Mouse (Mus musculus) CH12.LX (cell line): ENCODE data around the gene Znrf4. TPM values are rescaled to one million over a fixed set of nuclear protein-coding genes. Genes with fewer than 3 reads are reported as not detected.

Source experiments
- DNase-seq: peaks from one replicate; pipeline ENCODE4 v3.0.0-alpha.2; 2013; ENCODE audit errors: extremely low read depth
- H3K27ac ChIP-seq: 2 replicates; pipeline ENCODE4 v1.5.1; 2012; ENCODE audit warnings: low read depth, mild to moderate bottlenecking, control low read depth, moderate library complexity; ENCODE audit not compliant: insufficient read depth
- H3K27me3 ChIP-seq: replicated peaks from 2 replicates; pipeline ENCODE3; 2012; ENCODE audit warnings: inconsistent platforms
- H3K36me3 ChIP-seq, 2 experiments: replicated peaks in 1 of 2; 2 replicates each; pipeline versions ENCODE3 to v1.6.1; 2012; ENCODE audit warnings: inconsistent platforms in 1 of 2, low read length in 1 of 2, mild to moderate bottlenecking in 1 of 2, mixed read lengths in 1 of 2, moderate library complexity in 1 of 2; ENCODE audit not compliant: control insufficient read depth in 1 of 2, insufficient read depth in 1 of 2
- H3K4me1 ChIP-seq, 2 experiments: 2 replicates each; pipeline ENCODE4 v1.6.1; 2012; ENCODE audit warnings: inconsistent platforms in 1 of 2, moderate library complexity in 1 of 2; ENCODE audit not compliant: insufficient read depth in 2 of 2, control insufficient read depth in 1 of 2
- H3K4me2 ChIP-seq: 2 replicates; pipeline ENCODE4 v1.6.1; 2012; ENCODE audit warnings: low read depth, mild to moderate bottlenecking, control low read depth; ENCODE audit not compliant: poor library complexity, insufficient read depth, severe bottlenecking
- H3K4me3 ChIP-seq, 3 experiments: fragments of 150-350 bp in 1 of 3; sonication (generic) in 1 of 3; replicated peaks in 1 of 3; 2 replicates each; pipeline versions ENCODE3 to v1.5.1; 2011 to 2012; ENCODE audit warnings: low read depth in 2 of 3, low read length in 2 of 3, mild to moderate bottlenecking in 2 of 3, moderate library complexity in 2 of 3, control low read depth in 1 of 3, improper control_type of control experiment in 1 of 3, inconsistent platforms in 1 of 3, mixed read lengths in 1 of 3; ENCODE audit not compliant: poor library complexity in 1 of 3
- H3K79me2 ChIP-seq: replicated peaks from 2 replicates; pipeline ENCODE4 v1.6.1; 2012; ENCODE audit warnings: mild to moderate bottlenecking, moderate library complexity; ENCODE audit not compliant: control insufficient read depth, poor library complexity, insufficient read depth, severe bottlenecking; ENCODE audit errors: extremely low read depth
- H3K9ac ChIP-seq: 2 replicates; pipeline ENCODE4 v1.6.1; 2012; ENCODE audit warnings: low read depth, mild to moderate bottlenecking, control low read depth, moderate library complexity; ENCODE audit not compliant: insufficient read depth
- H3K9me3 ChIP-seq: replicated peaks from 2 replicates; pipeline ENCODE3; 2012; ENCODE audit warnings: low read length, inconsistent platforms, mixed read lengths
- CHD1 ChIP-seq: IDR thresholded peaks from 2 replicates; pipeline ENCODE4 v1.6.1; 2012; ENCODE audit warnings: low read depth, low read length, improper control_type of control experiment, inconsistent platforms
- CHD2 ChIP-seq: IDR thresholded peaks from 2 replicates; pipeline ENCODE4 v1.6.1; 2011; ENCODE audit warnings: low read length, improper control_type of control experiment
- CTCF ChIP-seq, 2 experiments: IDR thresholded peaks in 1 of 2; conservative IDR thresholded peaks in 1 of 2; 2 replicates each; pipeline ENCODE4 v1.5.1; 2011 to 2012; ENCODE audit warnings: low read depth in 2 of 2, low read length in 2 of 2, improper control_type of control experiment in 1 of 2, inconsistent platforms in 1 of 2, mild to moderate bottlenecking in 1 of 2, moderate library complexity in 1 of 2
- E2F4 ChIP-seq: IDR thresholded peaks from 2 replicates; pipeline ENCODE4 v1.6.1; 2011; ENCODE audit warnings: low read depth, low read length, improper control_type of control experiment; ENCODE audit not compliant: insufficient replicate concordance
- ELF1 ChIP-seq: IDR thresholded peaks from 2 replicates; pipeline ENCODE4 v1.6.1; 2014; ENCODE audit warnings: low read depth, mild to moderate bottlenecking, inconsistent platforms, low read length, improper control_type of control experiment
- GABPA ChIP-seq: IDR thresholded peaks from 2 replicates; pipeline ENCODE4 v1.6.1; 2012; ENCODE audit warnings: low read depth, low read length, improper control_type of control experiment, inconsistent platforms; ENCODE audit not compliant: insufficient replicate concordance
- HCFC1 ChIP-seq: IDR thresholded peaks from 2 replicates; pipeline ENCODE4 v1.6.1; 2012; ENCODE audit warnings: low read depth, mild to moderate bottlenecking, inconsistent platforms, low read length, improper control_type of control experiment
- JUN ChIP-seq: IDR thresholded peaks from 2 replicates; pipeline ENCODE4 v1.6.1; 2011; ENCODE audit warnings: low read depth, mild to moderate bottlenecking, low read length, improper control_type of control experiment, moderate library complexity; ENCODE audit not compliant: insufficient read depth
- KAT2A ChIP-seq: IDR thresholded peaks from 2 replicates; pipeline ENCODE4 v1.6.1; 2012; ENCODE audit warnings: low read length, improper control_type of control experiment, inconsistent platforms; ENCODE audit not compliant: insufficient replicate concordance
- MAFK ChIP-seq: IDR thresholded peaks from 2 replicates; pipeline ENCODE4 v1.6.1; 2011; ENCODE audit warnings: low read length, improper control_type of control experiment; ENCODE audit not compliant: insufficient replicate concordance
- MAX ChIP-seq: IDR thresholded peaks from 2 replicates; pipeline ENCODE4 v1.6.1; 2011; ENCODE audit warnings: low read length, improper control_type of control experiment
- MAZ ChIP-seq: IDR thresholded peaks from 2 replicates; pipeline ENCODE4 v1.6.1; 2012; ENCODE audit warnings: low read depth, mild to moderate bottlenecking, inconsistent platforms, low read length, improper control_type of control experiment, moderate library complexity
- MEF2A ChIP-seq: IDR thresholded peaks from 2 replicates; pipeline ENCODE4 v1.6.1; 2014; ENCODE audit warnings: low read depth, mild to moderate bottlenecking, inconsistent platforms, low read length, improper control_type of control experiment, borderline replicate concordance
- MYC ChIP-seq: IDR thresholded peaks from 2 replicates; pipeline ENCODE4 v1.6.1; 2011; ENCODE audit warnings: low read depth, mild to moderate bottlenecking, improper control_type of control experiment, low read length
- NELFE ChIP-seq: IDR thresholded peaks from 2 replicates; pipeline ENCODE4 v1.6.1; 2011; ENCODE audit warnings: low read depth, low read length, improper control_type of control experiment
- NRF1 ChIP-seq: IDR thresholded peaks from 2 replicates; pipeline ENCODE4 v1.6.1; 2014; ENCODE audit warnings: low read depth, mild to moderate bottlenecking, inconsistent platforms, low read length, improper control_type of control experiment, moderate library complexity
- POLR2A ChIP-seq: IDR thresholded peaks from 2 replicates; pipeline ENCODE4 v1.6.1; 2011; ENCODE audit warnings: low read depth, mild to moderate bottlenecking, improper control_type of control experiment, low read length
- POLR2AphosphoS2 ChIP-seq: IDR thresholded peaks from 2 replicates; pipeline ENCODE4 v1.6.1; 2011; ENCODE audit warnings: low read depth, low read length, improper control_type of control experiment
- RAD21 ChIP-seq: IDR thresholded peaks from 2 replicates; pipeline ENCODE4 v1.6.1; 2011; ENCODE audit warnings: low read depth, mild to moderate bottlenecking, low read length, improper control_type of control experiment, moderate library complexity
- SIN3A ChIP-seq: IDR thresholded peaks from 2 replicates; pipeline ENCODE4 v1.6.1; 2012; ENCODE audit warnings: low read length, improper control_type of control experiment, inconsistent platforms
- SMC3 ChIP-seq: IDR thresholded peaks from 2 replicates; pipeline ENCODE4 v1.6.1; 2011; ENCODE audit warnings: low read depth, low read length, improper control_type of control experiment
- TBP ChIP-seq: conservative IDR thresholded peaks from 2 replicates; pipeline ENCODE4 v1.6.1; 2011; ENCODE audit warnings: low read depth, low read length, improper control_type of control experiment
- USF1 ChIP-seq: IDR thresholded peaks from 2 replicates; pipeline ENCODE4 v1.6.1; 2014; ENCODE audit warnings: low read depth, mild to moderate bottlenecking, inconsistent platforms, low read length, improper control_type of control experiment
- ZC3H11A ChIP-seq: IDR thresholded peaks from 2 replicates; pipeline ENCODE4 v1.6.1; 2012; ENCODE audit warnings: low read depth, mild to moderate bottlenecking, inconsistent platforms, low read length, improper control_type of control experiment
- ZKSCAN1 ChIP-seq: IDR thresholded peaks from 2 replicates; pipeline ENCODE4 v1.6.1; 2012; ENCODE audit warnings: low read depth, inconsistent platforms, low read length, improper control_type of control experiment, borderline replicate concordance
- ZNF384 ChIP-seq: IDR thresholded peaks from 2 replicates; pipeline ENCODE4 v1.6.1; 2012; ENCODE audit warnings: low read depth, low read length, improper control_type of control experiment, inconsistent platforms
- dilution Hi-C: fragments of 300-500 bp; cut with MboI; formaldehyde crosslinking; loops from 2 replicates; pipeline ENCODE4 v1.14.3; 2020; ENCODE audit warnings: low sequenced_read_pairs; ENCODE audit not compliant: extremely low pct_unique_long_range_greater_than_20kb, extremely low pct_ligation_motif_present
- in situ Hi-C: fragments of 300-500 bp; cut with MboI; formaldehyde crosslinking; loops from 3 replicates; pipeline ENCODE4 v1.14.3; 2019; ENCODE audit warnings: low sequenced_read_pairs, low pct_ligation_motif_present, low pct_unique_long_range_greater_than_20kb, mixed read lengths
- polyA plus RNA-seq: library from polyadenylated mRNA; unstranded; fragments of >175 nt; gene quantifications from 2 replicates; pipeline ENCODE4 v1.2.1, GENCODE M21; 2012; ENCODE audit warnings: low read depth; ENCODE audit not compliant: insufficient read length
- total RNA-seq, 2 experiments: library from RNA; depleted of rRNA; stranded (reverse); fragments of 300-350 nt in 1 of 2; fragments of >200 nt in 1 of 2; gene quantifications; 2 replicates each; pipeline ENCODE4 v1.2.3; 2012 to 2014

Znrf4 gene
- total and polyA plus RNA-seq, 3 experiments, result not detected

DNA sequence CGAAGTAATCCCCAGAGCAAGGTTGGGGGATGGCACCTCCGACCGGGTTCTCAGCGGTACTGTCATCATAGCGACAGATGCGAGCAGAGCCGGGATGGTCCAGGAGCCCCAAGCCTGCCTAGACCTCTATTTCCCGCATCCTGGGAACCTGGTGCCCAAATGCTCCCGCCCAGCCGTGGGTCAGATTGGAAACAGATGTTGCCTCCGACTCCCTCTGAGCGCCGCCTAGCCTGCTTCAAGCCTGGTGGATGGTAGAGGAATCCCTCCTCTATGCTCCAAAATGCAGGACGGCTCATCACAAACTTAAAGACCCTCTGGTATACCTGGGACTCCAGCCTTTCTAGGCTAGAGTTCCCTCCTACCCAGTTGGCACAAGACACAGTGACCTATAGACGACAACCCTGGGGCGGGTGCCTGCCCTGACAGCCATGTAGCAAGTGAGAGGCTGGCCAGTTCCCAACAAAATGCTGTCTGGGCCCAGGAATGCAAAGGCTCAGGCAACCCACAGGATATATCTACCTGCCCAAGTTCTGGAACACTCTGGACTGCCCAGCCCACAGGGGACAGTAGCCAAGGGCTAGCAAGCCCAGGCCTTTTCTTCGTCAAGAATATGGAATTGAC lies 49.3 kb downstream of the Znrf4 start:
- no peaks in the 10 kb centered on the region for H3K9me3 ChIP-seq
- no peaks in the 10 kb centered on the region; the same call in 1 of the 2 replicates for H3K79me2 ChIP-seq
- peaks cover 0 to 4% of the 10 kb centered on the region in 2 experiments; a peak in 2 of 4 replicates for H3K4me1 ChIP-seq
- peaks cover 6% of the 10 kb centered on the region for H3K27me3 ChIP-seq
- H3K4me3 ChIP-seq, result peak overlapping the region in 2 of 3 experiments; percentile 4 to 6
- dilution Hi-C loops, result no loop called here
- DNase-seq, result no peak
- no peak overlapping the region for H3K27ac ChIP-seq
- H3K9ac ChIP-seq, result no peak overlapping the region
- H3K4me2 ChIP-seq, result peak overlapping the region; percentile 43
- TF ChIP-seq KAT2A, result no peak
- no peak for TF ChIP-seq SMC3
- TF ChIP-seq MAX, result no peak
- TF ChIP-seq SIN3A, result no peak
- no peak for TF ChIP-seq GABPA
- no peak for TF ChIP-seq TBP
- no peak for TF ChIP-seq MYC
- TF ChIP-seq ZNF384, result no peak
- TF ChIP-seq E2F4, result no peak
- TF ChIP-seq ZC3H11A, result no peak
- TF ChIP-seq MAFK, result no peak
- TF ChIP-seq ZKSCAN1, result no peak
- TF ChIP-seq RAD21, result no peak
- no peak for TF ChIP-seq JUN
- TF ChIP-seq NELFE, result no peak
- no peak for TF ChIP-seq ELF1
- TF ChIP-seq USF1, result no peak
- in situ Hi-C loops, result no loop called here
- H3K36me3 ChIP-seq, result peaks cover 0 to 16% of the 10 kb centered on the region in 2 experiments

DNA sequence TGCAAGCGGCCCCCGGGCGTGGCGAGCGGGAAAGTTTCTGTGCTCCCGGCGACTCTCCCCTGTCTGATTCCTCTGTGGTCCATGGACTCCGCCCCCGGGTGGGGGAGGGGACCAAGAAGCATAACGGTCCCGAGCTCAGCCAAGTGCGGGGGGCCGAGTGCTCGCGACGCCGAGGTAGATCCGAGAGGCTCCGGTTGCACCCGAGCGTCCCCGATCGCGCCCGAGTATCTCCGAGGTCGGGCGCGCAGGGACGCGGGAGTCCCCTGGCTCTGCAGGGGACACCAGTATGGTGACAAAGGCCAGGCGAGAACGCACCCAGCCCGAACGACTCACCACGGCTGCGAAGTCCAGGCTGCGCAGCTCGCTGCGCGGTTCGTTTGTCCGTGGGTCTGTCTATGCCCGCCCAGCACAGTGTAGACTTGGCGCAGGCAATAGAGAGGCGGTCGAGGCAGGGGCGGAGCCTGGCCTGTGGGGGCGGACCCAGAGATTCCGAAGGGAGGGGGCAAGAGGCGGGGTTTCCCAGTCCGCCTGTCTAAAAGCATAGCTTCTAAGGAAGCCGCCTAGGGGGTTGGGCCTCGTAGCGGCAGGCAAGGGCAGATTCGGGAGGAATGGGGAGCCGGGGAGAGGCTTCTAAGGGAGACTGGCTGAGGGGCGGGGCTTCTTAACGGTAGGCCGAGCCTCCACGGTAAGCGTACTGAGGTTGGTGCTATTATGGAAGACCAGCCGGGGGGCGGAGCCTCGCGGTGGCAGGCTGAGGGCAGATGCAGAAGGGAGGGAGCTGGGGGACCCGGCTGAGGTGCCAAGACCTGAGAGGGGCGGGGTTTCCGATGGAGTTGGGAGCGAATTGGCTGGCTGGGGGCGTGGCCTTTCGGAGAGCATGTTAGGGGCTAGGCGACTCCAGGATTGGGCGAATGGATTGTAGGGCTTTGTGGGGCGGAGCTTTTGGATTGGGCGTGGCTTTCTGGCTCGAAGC lies 50.2 kb downstream of the Znrf4 start:
- no peaks in the 10 kb centered on the region; the same call in 1 of the 2 replicates for H3K79me2 ChIP-seq
- no peak for TF ChIP-seq USF1
- TF ChIP-seq ZKSCAN1, result no peak
- no peak; the same call in 1 of the 2 replicates for TF ChIP-seq HCFC1
- TF ChIP-seq POLR2AphosphoS2, result no peak
- TF ChIP-seq POLR2A, result no peak
- peak; percentile 69 for TF ChIP-seq NRF1
- TF ChIP-seq CHD1, result no peak
- no peak for TF ChIP-seq MAX
- no peak; the same call in 1 of the 2 replicates for TF ChIP-seq CHD2
- peak; percentile 86 for TF ChIP-seq MAZ
- no peak for TF ChIP-seq MYC
- no peak for TF ChIP-seq CTCF (conservative IDR thresholded peaks at IDR 0.05 in 1 of 2, IDR thresholded peaks at IDR 0.05 in 1 of 2; ENCODE audit: low read depth in 2 of 2, low read length in 2 of 2)
- no peak for TF ChIP-seq SIN3A
- no peak for TF ChIP-seq MEF2A
- H3K36me3 ChIP-seq, result peaks cover 0 to 19% of the 10 kb centered on the region in 2 experiments
- in situ Hi-C loops, result no loop called here
- H3K9ac ChIP-seq, result peak overlapping the region; percentile 45
- peaks cover 6% of the 10 kb centered on the region for H3K27me3 ChIP-seq
- peak; percentile 92 for DNase-seq
- peaks cover 0 to 4% of the 10 kb centered on the region in 2 experiments; a peak in 2 of 4 replicates for H3K4me1 ChIP-seq
- dilution Hi-C loops, result no loop called here
- H3K9me3 ChIP-seq, result no peaks in the 10 kb centered on the region
- peak overlapping the region; percentile 37 to 86 (median 41) for H3K4me3 ChIP-seq
- peak overlapping the region; percentile 56 for H3K4me2 ChIP-seq
- peak overlapping the region; percentile 39; the same call in 1 of the 2 replicates for H3K27ac ChIP-seq
